Mouse (Mus musculus) heart, postnatal 4 days (tissue): ENCODE data around the gene Olfr1511. TPM values are rescaled to one million over a fixed set of nuclear protein-coding genes. Genes with fewer than 3 reads are reported as not detected.
"Not testable (repeated sequence)": the region's sequence is repeated elsewhere in the genome, so short reads cannot be mapped to it uniquely, and the experiment has no call there.

Experiments
- DNase-seq: peaks from one replicate; pipeline ENCODE4 v3.0.0; 2021
- total RNA-seq, 2 experiments: library from RNA; stranded (reverse); gene quantifications; 2 replicates each; pipeline ENCODE4 v1.2.3; 2021

Olfr1511 gene
- not detected for total RNA-seq

DNA sequence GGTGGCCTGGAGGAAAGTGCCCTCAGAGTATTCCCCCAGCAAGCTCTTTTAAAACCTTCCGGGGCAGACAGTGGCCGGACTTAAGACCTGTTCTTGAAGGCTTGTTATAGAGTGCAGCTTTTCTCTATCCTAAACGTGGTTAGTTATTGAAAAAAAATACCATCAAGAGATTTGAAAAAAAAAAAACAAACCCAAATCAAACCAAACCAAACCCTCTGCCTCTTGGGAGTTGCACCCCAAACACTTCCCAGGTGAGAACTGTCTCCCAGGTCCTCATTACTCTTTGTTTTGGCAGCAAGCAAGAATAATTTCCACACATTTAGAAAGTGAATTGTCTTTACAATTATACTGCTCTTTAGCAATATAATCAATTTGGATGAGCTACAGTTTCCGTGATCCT lies at the start of gene Olfr1511:
Gene Olfr1511 (minus strand): TSS at position 101 of the 400 bp plus-strand sequence.
- DNase-seq = no peak

DNA sequence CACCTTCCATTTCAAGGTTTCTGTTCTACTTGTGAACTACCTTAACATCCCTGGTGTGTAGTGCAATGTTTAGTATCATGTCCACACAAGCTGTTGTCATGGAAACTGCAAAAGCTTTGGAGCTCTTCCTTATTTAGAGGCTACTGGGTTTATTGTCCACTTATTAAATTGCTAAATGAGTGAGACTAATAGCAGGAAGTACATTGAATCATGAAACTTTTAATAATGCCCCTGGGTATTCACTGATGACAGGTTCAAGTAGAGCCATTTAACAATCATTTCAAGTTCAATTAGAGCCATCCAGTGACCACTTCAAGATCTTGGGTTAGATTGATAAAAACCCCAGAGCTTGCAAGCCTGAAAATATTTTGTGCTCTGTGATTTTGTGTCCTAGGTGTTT lies 45.5 kb upstream of the Olfr1511 start, which contains the start of gene Olfr1509:
Gene Olfr1509 (plus strand): TSS at position 301 of the 400 bp plus-strand sequence.
- DNase-seq = no peak

DNA sequence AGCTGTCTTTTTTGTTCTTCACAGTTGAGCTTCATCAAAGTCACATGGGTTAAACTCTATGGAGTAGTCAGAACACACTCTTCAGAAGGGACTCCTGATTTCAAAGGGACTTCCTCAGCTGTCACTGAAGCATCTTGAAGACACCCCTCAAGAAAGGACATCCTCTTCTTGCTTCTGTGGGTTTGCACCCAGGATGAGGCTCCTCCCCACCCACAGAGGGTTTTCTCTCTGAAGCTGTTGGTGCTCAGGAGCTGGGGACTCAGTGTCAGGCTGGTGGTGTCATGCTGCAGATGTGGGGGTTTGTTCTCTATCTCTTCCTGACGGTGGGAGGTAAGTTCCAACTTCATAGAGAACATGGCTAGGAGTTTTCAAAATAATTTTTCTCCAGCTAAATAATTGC lies 30.5 kb upstream of the Olfr1511 start:
- DNase-seq = no peak

DNA sequence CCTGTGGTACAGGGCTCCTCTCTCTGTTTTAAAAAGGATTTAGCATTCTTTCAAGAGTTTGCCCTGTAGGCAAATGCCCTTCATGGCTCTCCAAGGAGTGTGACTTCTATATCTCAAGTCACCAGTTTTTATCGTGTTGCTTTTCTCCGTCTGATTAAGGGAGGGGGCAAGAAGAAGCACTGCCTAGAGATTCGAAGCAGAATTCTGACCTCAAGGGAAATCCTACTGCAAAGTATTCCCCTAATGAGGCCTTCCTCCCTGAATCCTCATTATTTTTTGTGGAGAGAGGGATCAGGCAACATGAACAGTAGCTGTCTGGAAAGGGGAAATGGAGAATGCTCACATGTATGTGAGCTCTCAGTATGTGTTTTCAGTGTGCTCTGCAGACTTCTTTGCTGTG lies 17.1 kb upstream of the Olfr1511 start, which contains the start of gene Olfr1510:
Gene Olfr1510 (minus strand): TSS at position 101 of the 400 bp plus-strand sequence.
- DNase-seq = no peak

DNA sequence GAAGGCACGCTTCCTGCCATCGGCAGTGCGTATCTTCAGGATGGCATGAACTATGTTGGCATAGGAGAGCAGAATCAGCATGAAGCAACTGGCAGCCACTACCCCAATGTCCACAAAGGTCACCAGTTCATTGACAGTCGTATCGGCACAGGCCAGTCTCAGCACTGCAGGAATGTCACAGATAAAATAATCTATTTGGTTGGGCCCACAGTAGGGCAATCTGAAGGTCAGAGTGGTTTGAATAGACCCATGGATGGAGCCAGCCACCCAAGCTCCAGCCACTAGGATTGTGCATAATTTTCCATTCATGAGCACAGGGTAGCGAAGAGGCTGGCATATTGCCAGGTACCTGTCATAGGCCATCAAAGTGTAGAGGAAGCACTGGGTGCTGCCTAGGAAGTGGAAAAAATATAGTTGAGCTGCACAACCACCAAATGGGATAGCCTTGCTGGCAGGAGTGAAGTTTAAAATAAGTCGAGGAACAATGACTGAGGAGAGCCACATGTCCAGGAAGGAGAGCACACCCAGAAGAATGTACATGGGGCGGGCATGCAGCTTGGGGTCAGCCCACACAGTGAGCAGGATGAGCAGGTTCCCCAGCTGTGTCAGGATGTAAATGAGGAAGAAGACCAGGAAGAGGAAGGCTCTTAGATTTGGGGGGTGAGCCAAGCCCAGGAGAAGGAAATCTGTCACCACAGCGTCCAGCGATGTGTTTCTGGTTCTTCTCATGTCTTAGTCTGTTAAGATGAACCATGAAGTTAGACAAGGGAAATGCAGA lies 13.2 kb upstream of the Olfr1511 start:
- not testable (repeated sequence) for DNase-seq

DNA sequence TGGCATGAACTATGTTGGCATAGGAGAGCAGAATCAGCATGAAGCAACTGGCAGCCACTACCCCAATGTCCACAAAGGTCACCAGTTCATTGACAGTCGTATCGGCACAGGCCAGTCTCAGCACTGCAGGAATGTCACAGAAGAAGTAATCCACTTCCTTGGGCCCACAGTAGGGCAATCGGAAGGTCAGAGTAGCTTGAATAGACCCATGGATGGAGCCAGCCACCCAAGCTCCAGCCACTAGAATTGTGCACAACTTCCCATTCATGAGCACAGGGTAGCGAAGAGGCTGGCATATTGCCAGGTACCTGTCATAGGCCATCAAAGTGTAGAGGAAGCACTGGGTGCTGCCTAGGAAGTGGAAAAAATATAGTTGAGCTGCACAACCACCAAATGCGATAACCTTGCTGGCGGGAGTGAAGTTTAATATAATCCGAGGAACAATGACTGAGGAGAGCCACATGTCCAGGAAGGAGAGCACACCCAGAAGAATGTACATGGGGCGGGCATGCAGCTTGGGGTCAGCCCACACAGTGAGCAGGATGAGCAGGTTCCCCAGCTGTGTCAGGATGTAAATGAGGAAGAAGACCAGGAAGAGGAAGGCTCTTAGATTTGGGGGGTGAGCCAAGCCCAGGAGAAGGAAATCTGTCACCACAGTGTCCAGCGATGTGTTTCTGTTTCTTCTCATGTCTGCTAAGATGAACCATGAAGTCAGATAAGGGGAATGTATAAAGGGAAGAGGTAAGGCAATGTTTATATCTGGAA lies 6.9 kb downstream of the Olfr1511 start:
- DNase-seq = not testable (repeated sequence)

DNA sequence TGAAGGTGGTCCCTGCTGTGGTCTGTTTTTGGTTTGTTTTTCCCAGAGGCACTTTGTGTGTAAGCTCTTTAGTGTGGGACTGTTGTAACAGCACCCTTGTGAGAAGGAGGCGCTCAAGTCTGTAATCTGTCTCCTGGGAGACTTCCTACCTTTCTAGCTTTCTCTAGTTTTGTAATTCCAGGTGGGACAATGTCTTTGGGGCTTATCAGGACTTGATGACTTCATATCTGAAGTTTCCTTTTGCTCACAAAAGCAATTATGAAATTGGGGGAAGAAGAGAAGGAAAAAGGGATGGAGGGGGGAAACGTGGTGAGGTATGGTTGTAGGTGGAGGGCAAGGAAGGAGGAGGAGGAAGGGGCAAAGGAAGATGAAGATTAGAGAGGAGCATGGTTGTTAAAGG lies 18.1 kb downstream of the Olfr1511 start, which contains the start of gene Olfr1512:
Gene Olfr1512 (minus strand): TSS at position 101 of the 400 bp plus-strand sequence.
- DNase-seq = no peak

DNA sequence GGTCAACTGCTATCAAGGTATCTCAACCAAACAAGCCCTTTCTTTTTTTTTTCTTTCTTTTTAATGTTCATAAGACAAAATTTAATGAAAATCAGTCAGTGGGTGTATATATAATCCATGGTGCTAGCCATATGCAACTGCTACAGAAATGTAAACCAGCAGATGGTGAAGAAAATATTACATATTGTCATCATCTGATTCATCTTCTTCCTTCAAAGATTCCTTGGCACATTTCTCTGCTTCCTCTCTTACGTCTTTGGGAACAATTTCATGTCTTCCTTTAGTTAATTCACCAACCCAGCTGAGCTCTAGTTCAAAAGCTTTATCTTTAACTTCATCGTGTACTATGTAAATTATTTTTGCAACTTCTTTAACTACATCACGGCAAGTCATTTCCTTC lies 28.4 kb downstream of the Olfr1511 start:
- DNase-seq = no peak

DNA sequence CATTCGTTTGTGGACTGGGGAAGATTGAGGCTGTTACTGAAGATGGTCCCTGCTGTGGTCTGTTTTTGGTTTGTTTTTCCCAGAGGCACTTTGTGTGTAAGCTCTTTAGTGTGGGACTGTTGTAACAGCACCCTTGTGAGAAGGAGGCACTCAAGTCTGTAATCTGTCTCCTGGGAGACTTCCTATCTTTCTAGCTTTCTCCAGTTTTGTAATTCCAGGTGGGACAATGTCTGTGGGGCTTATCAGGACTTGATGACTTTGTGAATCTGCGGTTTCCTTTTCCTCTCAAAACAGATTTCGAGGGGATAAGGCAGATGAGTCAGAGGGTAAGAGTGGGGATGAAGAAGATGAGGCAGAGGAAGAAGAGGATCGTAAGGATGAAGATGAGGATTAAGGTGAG lies 40.9 kb downstream of the Olfr1511 start, which contains the start of gene Olfr1513:
Gene Olfr1513 (minus strand): TSS at position 101 of the 400 bp plus-strand sequence.
- no peak for DNase-seq

Other genes starting within 250 kb of the Olfr1511 start
- gene Supt16, start 200.0 kb downstream of the Olfr1511 start, total RNA-seq = 10 to 100 TPM; 48.5 to 50.6 TPM
- 10 to 100 TPM; 73.8 to 76.4 TPM for gene Chd8, start 139.6 kb downstream of the Olfr1511 start, total RNA-seq
- 10 to 100 TPM; 37.4 to 39.3 TPM for gene Tox4, start 118.2 kb downstream of the Olfr1511 start, total RNA-seq
- gene Rab2b, start 117.8 kb downstream of the Olfr1511 start, total RNA-seq = 10 to 100 TPM in 1 of 2 experiments, 1 to 10 TPM in 1; 8.9 to 10.6 TPM
- 10 to 100 TPM; 13.6 to 15.4 TPM for gene Mettl3, start 92.3 kb downstream of the Olfr1511 start, total RNA-seq
- gene Sall2, start 68.6 kb downstream of the Olfr1511 start, total RNA-seq = 1 to 10 TPM; 6.1 to 6.4 TPM
- not detected for gene Olfr1513, start 41.0 kb downstream of the Olfr1511 start, total RNA-seq
- not detected for gene Olfr1512, start 18.2 kb downstream of the Olfr1511 start, total RNA-seq
- gene Olfr1510, start 17.0 kb upstream of the Olfr1511 start, total RNA-seq = not detected
- gene Olfr1509, start 45.6 kb upstream of the Olfr1511 start, total RNA-seq = not detected
- not detected for gene Olfr1508, start 70.1 kb upstream of the Olfr1511 start, total RNA-seq
- not detected for gene Olfr1507, start 98.4 kb upstream of the Olfr1511 start, total RNA-seq